Mouse (Mus musculus) forebrain, embryonic 15.5 days (tissue): Measurements from ENCODE around the gene Agmat. TPM values are rescaled to one million over a fixed set of nuclear protein-coding genes. Genes with fewer than 3 reads are reported as not detected.

Experiments
- ATAC-seq: fragments of 200-750 bp; cut with Nextera tagmentation; replicated peaks from 2 replicates; pipeline ENCODE4 v1.8.0; 2017; ENCODE audit warnings: mild to moderate bottlenecking, moderate TSS enrichment, moderate library complexity
- H3K27ac ChIP-seq: fragments of 300-500 bp; sonication (generic); replicated peaks from 2 replicates; pipeline ENCODE4 v1.5.1; 2015; ENCODE audit warnings: mild to moderate bottlenecking, inconsistent platforms
- H3K27me3 ChIP-seq: fragments of 300-500 bp; sonication (generic); 2 replicates; pipeline ENCODE4 v1.6.1; 2015; ENCODE audit warnings: inconsistent platforms
- H3K36me3 ChIP-seq: fragments of 300-500 bp; sonication (generic); 2 replicates; pipeline ENCODE4 v1.6.1; 2015; ENCODE audit warnings: mild to moderate bottlenecking, inconsistent platforms
- H3K4me1 ChIP-seq: fragments of 300-500 bp; sonication (generic); 2 replicates; pipeline ENCODE4 v1.6.1; 2015; ENCODE audit warnings: inconsistent platforms
- H3K4me2 ChIP-seq: fragments of 300-500 bp; sonication (generic); replicated peaks from 2 replicates; pipeline ENCODE4 v1.6.1; 2015; ENCODE audit warnings: mild to moderate bottlenecking, inconsistent platforms
- H3K4me3 ChIP-seq: fragments of 300-500 bp; sonication (generic); 2 replicates; pipeline ENCODE4 v1.5.1; 2015; ENCODE audit warnings: mild to moderate bottlenecking, inconsistent platforms
- H3K9ac ChIP-seq: fragments of 300-500 bp; sonication (generic); replicated peaks from 2 replicates; pipeline ENCODE4 v1.6.1; 2015; ENCODE audit warnings: mild to moderate bottlenecking, inconsistent platforms
- H3K9me3 ChIP-seq: fragments of 300-500 bp; sonication (generic); 2 replicates; pipeline ENCODE4 v1.6.1; 2016; ENCODE audit warnings: inconsistent platforms
- WGBS: fragments of 180-500 bp; shearing (Covaris S2); methylation state at CpG from one replicate; pipeline ENCODE4 v1.1.7; 2015; ENCODE audit warnings: mixed read lengths; 5-methylcytosine and 5-hydroxymethylcytosine counted together
- polyA plus RNA-seq: library from polyadenylated mRNA; unstranded; fragments of >200 nt; fragmentation: Nextera tagmentation; extraction: Ambion mirVana; gene quantifications from 2 replicates; pipeline ENCODE4 v1.2.1, GENCODE M21; 2015

The Agmat gene
- polyA plus RNA-seq, 1 experiment from 2014 or later: not detected

- H3K4me1 ChIP-seq: peaks cover 21% of the 10 kb centered on the region
- under 1% methylated on average over 104 of the region's 105 CpGs for WGBS
- H3K4me2 ChIP-seq: peak within 1 kb of the TSS; percentile 82
- no peaks in the 10 kb centered on the region for H3K27me3 ChIP-seq
- peak within 1 kb of the TSS; percentile 91 for H3K27ac ChIP-seq
- peaks cover 5% of the 10 kb centered on the region; the same call in 1 of the 2 replicates for H3K36me3 ChIP-seq
- H3K4me3 ChIP-seq: peak within 1 kb of the TSS; percentile 97
- peak; percentile 93 for ATAC-seq
- no peaks in the 10 kb centered on the region for H3K9me3 ChIP-seq
- H3K9ac ChIP-seq: peak within 1 kb of the TSS; percentile 95
Observed at GRCm38 (mm10) chr4:141722731-141723672, 23.5 kb upstream of the Agmat start, which contains the start of gene Ddi2. TSS of gene Ddi2 (minus strand) at chr4:141723419.

- Histone ChIP-seq H3K36me3 (peaks cover 5% of the 10 kb centered on the region; the same call in 1 of the 2 replicates), H3K4me2 (peak overlapping the region; percentile 82), H3K9ac (peak overlapping the region; percentile 95), H3K27ac (peak overlapping the region; percentile 70), H3K4me1 (peaks cover 21% of the 10 kb centered on the region), H3K4me3 (peak overlapping the region; percentile 97), H3K27me3 (no peaks in the 10 kb centered on the region), H3K9me3 (no peaks in the 10 kb centered on the region)
- peak; percentile 69 for ATAC-seq
- 6% methylated on average over 13 of the region's 13 CpGs for WGBS
Observed at GRCm38 (mm10) chr4:141723673-141724068, 22.8 kb upstream of the Agmat start.

- Histone ChIP-seq H3K4me2 (no peak overlapping the region), H3K4me1 (peaks cover 21% of the 10 kb centered on the region), H3K9me3 (no peaks in the 10 kb centered on the region), H3K36me3 (peaks cover 5% of the 10 kb centered on the region; the same call in 1 of the 2 replicates), H3K27ac (no peak overlapping the region), H3K4me3 (no peak overlapping the region), H3K9ac (no peak overlapping the region), H3K27me3 (no peaks in the 10 kb centered on the region)
- WGBS: 72% methylated on average over 11 of the region's 11 CpGs
- ATAC-seq: no peak
Observed at GRCm38 (mm10) chr4:141724594-141724993, 21.9 kb upstream of the Agmat start.

- Histone ChIP-seq H3K9ac (no peak overlapping the region), H3K4me3 (no peak overlapping the region), H3K9me3 (no peaks in the 10 kb centered on the region), H3K4me2 (no peak overlapping the region), H3K4me1 (peaks cover 21% of the 10 kb centered on the region), H3K36me3 (no peaks in the 10 kb centered on the region), H3K27me3 (no peaks in the 10 kb centered on the region), H3K27ac (no peak overlapping the region)
- no peak for ATAC-seq
- 80% methylated on average over 5 of the region's 5 CpGs for WGBS
Observed at GRCm38 (mm10) chr4:141725277-141725676, 21.2 kb upstream of the Agmat start.

- H3K27me3 ChIP-seq: no peaks in the 10 kb centered on the region
- no peak overlapping the region for H3K9ac ChIP-seq
- H3K27ac ChIP-seq: no peak overlapping the region
- H3K4me2 ChIP-seq: no peak overlapping the region
- no peak overlapping the region for H3K4me3 ChIP-seq
- no peaks in the 10 kb centered on the region for H3K9me3 ChIP-seq
- WGBS: 62% methylated on average over 3 of the region's 3 CpGs
- peaks cover 21% of the 10 kb centered on the region for H3K4me1 ChIP-seq
- ATAC-seq: no peak
- H3K36me3 ChIP-seq: no peaks in the 10 kb centered on the region
Observed at GRCm38 (mm10) chr4:141725738-141726137, 20.7 kb upstream of the Agmat start.

GRCm38 (mm10) chr4:141729266-141729665 lies 17.2 kb upstream of the Agmat start:
- Histone ChIP-seq H3K9me3 (no peaks in the 10 kb centered on the region), H3K4me3 (no peak overlapping the region), H3K4me2 (no peak overlapping the region), H3K4me1 (peaks cover 2% of the 10 kb centered on the region; the same call in 1 of the 2 replicates), H3K27me3 (no peaks in the 10 kb centered on the region), H3K9ac (no peak overlapping the region), H3K27ac (no peak overlapping the region), H3K36me3 (no peaks in the 10 kb centered on the region)
- WGBS: 78% methylated on average over 3 of the region's 3 CpGs
- ATAC-seq: no peak

GRCm38 (mm10) chr4:141730401-141730800 lies 16.1 kb upstream of the Agmat start:
- Histone ChIP-seq H3K27ac (no peak overlapping the region), H3K4me1 (peaks cover 10% of the 10 kb centered on the region)
- WGBS: 89% methylated on average over 13 of the region's 13 CpGs

GRCm38 (mm10) chr4:141731766-141732165 lies 14.7 kb upstream of the Agmat start:
- Histone ChIP-seq H3K36me3 (no peaks in the 10 kb centered on the region), H3K27me3 (no peaks in the 10 kb centered on the region), H3K27ac (no peak overlapping the region), H3K9ac (no peak overlapping the region), H3K9me3 (no peaks in the 10 kb centered on the region), H3K4me1 (peaks cover 10% of the 10 kb centered on the region), H3K4me2 (no peak overlapping the region), H3K4me3 (no peak overlapping the region)
- ATAC-seq: no peak
- 87% methylated on average over 5 of the region's 5 CpGs for WGBS

More at GRCm38 (mm10) chr4:141730401-141730800, 16.1 kb upstream of the Agmat start:
- Histone ChIP-seq H3K36me3 (no peaks in the 10 kb centered on the region), H3K27me3 (no peaks in the 10 kb centered on the region), H3K9ac (no peak overlapping the region), H3K9me3 (no peaks in the 10 kb centered on the region), H3K4me3 (no peak overlapping the region), H3K4me2 (no peak overlapping the region)
- ATAC-seq: no peak

- H3K9me3 ChIP-seq: no peaks in the 10 kb centered on the region
- 6% methylated on average over 24 of the region's 24 CpGs for WGBS
- H3K4me1 ChIP-seq: peaks cover 10% of the 10 kb centered on the region
- no peaks in the 10 kb centered on the region for H3K36me3 ChIP-seq
- ATAC-seq: peak; percentile 99
- H3K9ac ChIP-seq: peak overlapping the region; percentile 50
- peak overlapping the region; percentile 46 for H3K4me3 ChIP-seq
- peak overlapping the region; percentile 49; the same call in 1 of the 2 replicates for H3K27ac ChIP-seq
- H3K27me3 ChIP-seq: no peaks in the 10 kb centered on the region
- peak overlapping the region; percentile 76 for H3K4me2 ChIP-seq
Observed at GRCm38 (mm10) chr4:141734446-141735205, 11.8 kb upstream of the Agmat start.

GRCm38 (mm10) chr4:141735206-141735560 lies 11.3 kb upstream of the Agmat start:
- peak; percentile 56 for ATAC-seq
- Histone ChIP-seq H3K36me3 (no peaks in the 10 kb centered on the region), H3K9ac (peak overlapping the region; percentile 50), H3K27ac (peak overlapping the region; percentile 49; the same call in 1 of the 2 replicates), H3K4me3 (peak overlapping the region; percentile 46), H3K27me3 (no peaks in the 10 kb centered on the region), H3K9me3 (no peaks in the 10 kb centered on the region), H3K4me2 (peak overlapping the region; percentile 76), H3K4me1 (peaks cover 10% of the 10 kb centered on the region)
- WGBS: 22% methylated on average over 9 of the region's 9 CpGs

GRCm38 (mm10) chr4:141736856-141737255 lies 9.6 kb upstream of the Agmat start:
- Histone ChIP-seq H3K27ac (no peak overlapping the region), H3K4me2 (no peak overlapping the region), H3K27me3 (no peaks in the 10 kb centered on the region), H3K4me1 (peaks cover 10% of the 10 kb centered on the region), H3K9me3 (no peaks in the 10 kb centered on the region), H3K36me3 (no peaks in the 10 kb centered on the region), H3K4me3 (no peak overlapping the region), H3K9ac (no peak overlapping the region)
- WGBS: 77% methylated on average over 4 of the region's 4 CpGs
- no peak for ATAC-seq

- H3K4me3 ChIP-seq: no peak overlapping the region
- no peak overlapping the region for H3K9ac ChIP-seq
Observed at GRCm38 (mm10) chr4:141738015-141738414, 8.5 kb upstream of the Agmat start.

More at GRCm38 (mm10) chr4:141738015-141738414, 8.5 kb upstream of the Agmat start:
- no peaks in the 10 kb centered on the region for H3K9me3 ChIP-seq
- H3K4me1 ChIP-seq: peaks cover 10% of the 10 kb centered on the region
- no peak overlapping the region for H3K4me2 ChIP-seq
- H3K27me3 ChIP-seq: no peaks in the 10 kb centered on the region
- no peaks in the 10 kb centered on the region for H3K36me3 ChIP-seq
- no peak for ATAC-seq
- WGBS: 78% methylated on average over 8 of the region's 8 CpGs
- H3K27ac ChIP-seq: no peak overlapping the region
